Mouse (Mus musculus): ENCODE data around the gene Crtac1. TPM values are rescaled to one million over a fixed set of nuclear protein-coding genes. Genes with fewer than 3 reads are reported as not detected.

Crtac1 gene
- total RNA-seq, 2 experiments from 2014 or later, result 0.26 to 0.27 TPM

- peak in 1 of 2 experiments; percentile 20 for DNase-seq
- intact Hi-C loops (cut with DNase I), result no loop called here
Measured at GRCm38 (mm10) chr19:42341183-42341582, 90.4 kb downstream of the Crtac1 start.

GRCm38 (mm10) chr19:42332081-42332736 lies 99.4 kb downstream of the Crtac1 start:
- no peak for DNase-seq
- intact Hi-C loops (cut with DNase I), result no loop called here

- DNase-seq, result no peak
- intact Hi-C loops (cut with DNase I), result no loop called here
Measured at GRCm38 (mm10) chr19:42331446-42331845, 100.1 kb downstream of the Crtac1 start.

GRCm38 (mm10) chr19:42328160-42328559 lies 103.4 kb downstream of the Crtac1 start:
- intact Hi-C loops (cut with DNase I), result loop anchor here (5.0 kb wide), 1 partner anchor 69 kb away; no protein-coding TSS in a partner anchor
- DNase-seq, result no peak

- DNase-seq, result peak; percentile 87 to 90
- intact Hi-C loops (cut with DNase I), result loop anchor here (5.0 kb wide), 1 partner anchor 71 kb away; no protein-coding TSS in a partner anchor
Measured at GRCm38 (mm10) chr19:42325894-42326293, 105.7 kb downstream of the Crtac1 start.

GRCm38 (mm10) chr19:42322357-42323090 lies 109.1 kb downstream of the Crtac1 start:
- DNase-seq, result peak; percentile 11 to 15
- intact Hi-C loops (cut with DNase I), result no loop called here

- no peak for DNase-seq
- intact Hi-C loops (cut with DNase I), result no loop called here
Measured at GRCm38 (mm10) chr19:42321936-42322335, 109.6 kb downstream of the Crtac1 start.

GRCm38 (mm10) chr19:42317648-42318425 lies 113.7 kb downstream of the Crtac1 start:
- intact Hi-C loops (cut with DNase I), result loop anchor here (5.0 kb wide), 2 partner anchors 109 to 429 kb away; no protein-coding TSS in a partner anchor
- DNase-seq, result no peak

GRCm38 (mm10) chr19:42316998-42317397 lies 114.6 kb downstream of the Crtac1 start:
- DNase-seq, result no peak
- intact Hi-C loops (cut with DNase I), result loop anchor here (1.0 to 5.0 kb wide), 4 partner anchors 110 to 430 kb away; no protein-coding TSS in a partner anchor

- intact Hi-C loops (cut with DNase I), result loop anchor here (1.0 to 5.0 kb wide), 4 partner anchors 111 to 431 kb away; no protein-coding TSS in a partner anchor
- DNase-seq, result peak; percentile 16 to 36
Measured at GRCm38 (mm10) chr19:42316525-42316924, 115.1 kb downstream of the Crtac1 start.

GRCm38 (mm10) chr19:42315914-42316313 lies 115.7 kb downstream of the Crtac1 start:
- intact Hi-C loops (cut with DNase I), result loop anchor here (1.0 to 5.0 kb wide), 4 partner anchors 111 to 431 kb away; no protein-coding TSS in a partner anchor

GRCm38 (mm10) chr19:42315070-42315679 lies 116.4 kb downstream of the Crtac1 start:
- no peak for DNase-seq
- intact Hi-C loops (cut with DNase I), result loop anchor here (5.0 kb wide), 2 partner anchors 112 to 432 kb away; no protein-coding TSS in a partner anchor

More at GRCm38 (mm10) chr19:42315914-42316313, 115.7 kb downstream of the Crtac1 start:
- DNase-seq, result peak; percentile 76 to 82

- intact Hi-C loops (cut with DNase I), result no loop called here
- DNase-seq, result no peak
Measured at GRCm38 (mm10) chr19:42312191-42312590, 119.4 kb downstream of the Crtac1 start.

- intact Hi-C loops (cut with DNase I), result no loop called here
- no peak for DNase-seq
Measured at GRCm38 (mm10) chr19:42311332-42311731, 120.3 kb downstream of the Crtac1 start.

GRCm38 (mm10) chr19:42308931-42309330 lies 122.7 kb downstream of the Crtac1 start:
- DNase-seq, result no peak
- intact Hi-C loops (cut with DNase I), result no loop called here

GRCm38 (mm10) chr19:42307019-42307418 lies 124.6 kb downstream of the Crtac1 start:
- intact Hi-C loops (cut with DNase I), result no loop called here
- DNase-seq, result peak in 1 of 2 experiments; percentile 15

- intact Hi-C loops (cut with DNase I), result no loop called here
- no peak for DNase-seq
Measured at GRCm38 (mm10) chr19:42306202-42306601, 125.4 kb downstream of the Crtac1 start.

- intact Hi-C loops (cut with DNase I), result no loop called here
- DNase-seq, result no peak
Measured at GRCm38 (mm10) chr19:42305746-42306145, 125.8 kb downstream of the Crtac1 start.

- DNase-seq, result no peak
- intact Hi-C loops (cut with DNase I), result no loop called here
Measured at GRCm38 (mm10) chr19:42304506-42304905, 127.1 kb downstream of the Crtac1 start.

- DNase-seq, result no peak
- intact Hi-C loops (cut with DNase I), result no loop called here
Measured at GRCm38 (mm10) chr19:42303210-42303813, 128.3 kb downstream of the Crtac1 start.

Measured in heart, postnatal 10 days (tissue).